Mouse (Mus musculus) common myeloid progenitor, adult 5-6 weeks (primary cell): Measurements from ENCODE around the gene Sec61g. TPM values are rescaled to one million over a fixed set of nuclear protein-coding genes. Genes with fewer than 3 reads are reported as not detected.
"Not testable (repeated sequence)": the region's sequence is repeated elsewhere in the genome, so short reads cannot be mapped to it uniquely, and the experiment has no call there.

Experiments
- ATAC-seq: replicated peaks from 2 replicates; pipeline ENCODE4 v1.8.0; 2016; ENCODE audit warnings: low read depth, mild to moderate bottlenecking, moderate TSS enrichment, inconsistent platforms; ENCODE audit not compliant: poor library complexity, severe bottlenecking
- total RNA-seq: library from RNA; stranded (forward); fragments of 200-1000, 187-1606 nt; gene quantifications from 2 replicates; pipeline ENCODE4 v1.2.3, GENCODE M21; 2017

The Sec61g gene
- total RNA-seq: 10.7 and 11.0 TPM in 2 replicates

GRCm38 (mm10) chr11:16508052-16508654, at the start of gene Sec61g:
TSS of gene Sec61g (minus strand) at chr11:16508484.
- ATAC-seq: peak; percentile 98

- no peak for ATAC-seq
These were observed 38.3 kb upstream of the Sec61g start for GRCm38 (mm10) chr11:16546421-16547163.

- ATAC-seq: no peak
These were observed 29.1 kb upstream of the Sec61g start for GRCm38 (mm10) chr11:16537379-16537778.

GRCm38 (mm10) chr11:16534582-16535553, 26.6 kb upstream of the Sec61g start:
- ATAC-seq: no peak

- peak; percentile 88 for ATAC-seq
These were observed 24.6 kb upstream of the Sec61g start for GRCm38 (mm10) chr11:16532877-16533276.

- no peak for ATAC-seq
These were observed 20.6 kb upstream of the Sec61g start for GRCm38 (mm10) chr11:16528909-16529308.

- ATAC-seq: no peak
These were observed 20.1 kb upstream of the Sec61g start for GRCm38 (mm10) chr11:16528391-16528790.

GRCm38 (mm10) chr11:16527743-16528142, 19.5 kb upstream of the Sec61g start:
- no peak for ATAC-seq

- no peak for ATAC-seq
These were observed 18.2 kb upstream of the Sec61g start for GRCm38 (mm10) chr11:16526467-16526866.

GRCm38 (mm10) chr11:16525724-16526123, 17.4 kb upstream of the Sec61g start:
- ATAC-seq: no peak

GRCm38 (mm10) chr11:16524917-16525640, 16.8 kb upstream of the Sec61g start:
- ATAC-seq: peak; percentile 97

GRCm38 (mm10) chr11:16515081-16515480, 6.8 kb upstream of the Sec61g start:
- not testable (repeated sequence) for ATAC-seq

GRCm38 (mm10) chr11:16514221-16514620, 5.9 kb upstream of the Sec61g start:
- not testable (repeated sequence) for ATAC-seq

- peak; percentile 9; the same call in 1 of the 2 replicates for ATAC-seq
These were observed 766 bp downstream of the Sec61g start for GRCm38 (mm10) chr11:16507385-16508051.

- no peak for ATAC-seq
These were observed 2.3 kb downstream of the Sec61g start for GRCm38 (mm10) chr11:16505999-16506398.

GRCm38 (mm10) chr11:16503150-16503549, 5.1 kb downstream of the Sec61g start:
- ATAC-seq: peak; percentile 33; the same call in 1 of the 2 replicates

GRCm38 (mm10) chr11:16502744-16503143, 5.5 kb downstream of the Sec61g start:
- no peak for ATAC-seq

- no peak for ATAC-seq
These were observed 9.3 kb downstream of the Sec61g start for GRCm38 (mm10) chr11:16498756-16499680.
